Mouse (Mus musculus) liver, adult 2 months (tissue): ENCODE results near the gene Gm20671.
A peak's percentile ranks its signal among the peaks of the same experiment; 100 is the strongest.

Experiments used
- CTCF ChIP-seq: fragments of 200-500 bp; IDR thresholded peaks from 2 replicates; pipeline ENCODE4 v1.5.1; 2011; ENCODE audit warnings: low read depth, low read length, control low read depth
- POLR2A ChIP-seq: fragments of 200-500 bp; IDR thresholded peaks from 2 replicates; pipeline ENCODE4 v1.6.1; 2011; ENCODE audit warnings: low read length, control low read depth; ENCODE audit not compliant: insufficient read depth; ENCODE audit errors: extremely low read depth

- TF ChIP-seq POLR2A (peak; percentile 58; the same call in 1 of the 2 replicates), CTCF (no peak)
Observed at GRCm38 (mm10) chr5:32863253-32864228, 36.6 kb upstream of the Gm20671 start, which contains the start of gene Depdc5.
